Mouse (Mus musculus) megakaryocyte, embryonic 14.5 days (primary cell): ENCODE results near the gene Pcif1.

ENCODE experiments used
- FLI1 ChIP-seq: IDR thresholded peaks from 2 replicates; pipeline ENCODE4 v1.6.1; 2012; ENCODE audit warnings: low read length, inconsistent platforms, mixed read lengths
- GATA1 ChIP-seq: IDR thresholded peaks from 3 replicates; pipeline ENCODE4 v1.6.1; 2012; ENCODE audit warnings: mixed read lengths, low read length, inconsistent platforms, borderline replicate concordance

GRCm38 (mm10) chr2:164894048-164894447 lies 14.9 kb downstream of the Pcif1 start:
- TF ChIP-seq GATA1 = no peak
- no peak for TF ChIP-seq FLI1
